Mouse (Mus musculus) heart, embryonic 11.5 days (tissue): Measurements from ENCODE around the gene Olfr370. TPM values are rescaled to one million over a fixed set of nuclear protein-coding genes. Genes with fewer than 3 reads are reported as not detected.

Source experiments
- ATAC-seq: fragments of 200-750 bp; cut with Nextera tagmentation; replicated peaks from 2 replicates; pipeline ENCODE4 v1.8.0; 2017; ENCODE audit warnings: moderate library complexity; ENCODE audit not compliant: insufficient number of reproducible peaks, low FRiP score, low TSS enrichment
- H3K27ac ChIP-seq: fragments of 300-500 bp; sonication (generic); 2 replicates; pipeline ENCODE4 v1.5.1; 2014; ENCODE audit warnings: mild to moderate bottlenecking, low read depth, low read length
- H3K27me3 ChIP-seq: fragments of 300-500 bp; sonication (generic); 2 replicates; pipeline ENCODE4 v1.6.1; 2014; ENCODE audit warnings: mild to moderate bottlenecking, low read length, mixed read lengths; ENCODE audit not compliant: control insufficient read depth, insufficient read depth
- H3K36me3 ChIP-seq: fragments of 300-500 bp; sonication (generic); 2 replicates; pipeline ENCODE4 v1.6.1; 2014; ENCODE audit warnings: mild to moderate bottlenecking, low read length, moderate library complexity, mixed read lengths; ENCODE audit not compliant: control insufficient read depth, insufficient read depth
- H3K4me1 ChIP-seq: fragments of 300-500 bp; sonication (generic); 2 replicates; pipeline ENCODE4 v1.6.1; 2014; ENCODE audit warnings: low read length; ENCODE audit not compliant: control insufficient read depth, insufficient read depth
- H3K4me2 ChIP-seq: fragments of 300-500 bp; sonication (generic); 2 replicates; pipeline ENCODE4 v1.6.1; 2014; ENCODE audit warnings: mild to moderate bottlenecking, moderate library complexity
- H3K4me3 ChIP-seq: fragments of 300-500 bp; sonication (generic); 2 replicates; pipeline ENCODE4 v1.5.1; 2014; ENCODE audit warnings: low read depth, low read length
- H3K9ac ChIP-seq: fragments of 300-500 bp; sonication (generic); 2 replicates; pipeline ENCODE4 v1.6.1; 2014; ENCODE audit warnings: mild to moderate bottlenecking, low read depth, low read length, moderate library complexity
- H3K9me3 ChIP-seq: fragments of 300-500 bp; sonication (generic); replicated peaks from 2 replicates; pipeline ENCODE4 v1.6.1; 2016; ENCODE audit warnings: low read length; ENCODE audit not compliant: control insufficient read depth
- WGBS: fragments of 180-500 bp; shearing (Covaris S2); extraction: QIAGEN DNeasy Blood & Tissue Kit; methylation state at CpG from one replicate; pipeline ENCODE4 v1.1.7; 2014; ENCODE audit not compliant: insufficient replicate concordance; 5-methylcytosine and 5-hydroxymethylcytosine counted together
- polyA plus RNA-seq: library from polyadenylated mRNA; unstranded; fragments of >200 nt; fragmentation: Nextera tagmentation; extraction: Ambion mirVana; gene quantifications from 2 replicates; pipeline ENCODE4 v1.2.1, GENCODE M21; 2014

Olfr370 gene
- polyA plus RNA-seq, 1 experiment from 2014 or later = not detected

- no peaks in the 10 kb centered on the region for H3K9me3 ChIP-seq
- no peak overlapping the region for H3K4me3 ChIP-seq
- H3K9ac ChIP-seq = peak overlapping the region; percentile 59
- no peaks in the 10 kb centered on the region for H3K27me3 ChIP-seq
- H3K36me3 ChIP-seq = no peaks in the 10 kb centered on the region; the same call in 1 of the 2 replicates
- no peak for ATAC-seq
- WGBS = 51% methylated on average over 17 of the region's 17 CpGs
- H3K4me2 ChIP-seq = peak overlapping the region; percentile 25; the same call in 1 of the 2 replicates
- peaks cover 62% of the 10 kb centered on the region for H3K4me1 ChIP-seq
- peak overlapping the region; percentile 91 for H3K27ac ChIP-seq
Observed at GRCm38 (mm10) chr8:83578131-83579055, 42.8 kb downstream of the Olfr370 start.

DNA sequence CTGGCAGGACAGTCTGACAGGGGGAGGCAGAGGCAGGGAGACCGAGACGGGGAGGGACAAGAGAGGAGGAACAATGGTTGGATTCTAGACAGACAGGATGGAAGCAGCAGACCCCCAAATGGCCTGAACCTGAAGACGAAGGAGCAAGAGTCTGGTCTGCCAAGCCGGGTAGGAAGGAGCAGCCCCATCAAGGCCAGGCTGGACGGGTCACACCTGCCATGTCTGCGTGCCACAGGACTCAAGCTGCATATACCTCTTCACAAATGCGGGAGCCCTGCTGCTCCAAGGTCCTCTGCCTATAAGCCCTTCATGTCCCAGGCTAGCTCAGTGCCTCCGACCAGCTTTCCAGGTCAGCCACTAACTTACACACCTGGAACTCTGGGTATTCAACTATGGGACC is 44.1 kb downstream of the Olfr370 start:
- Histone ChIP-seq H3K4me1 (peaks cover 49% of the 10 kb centered on the region), H3K36me3 (no peaks in the 10 kb centered on the region; the same call in 1 of the 2 replicates), H3K27ac (peak overlapping the region; percentile 91), H3K4me2 (no peak overlapping the region), H3K9ac (no peak overlapping the region), H3K4me3 (no peak overlapping the region), H3K9me3 (no peaks in the 10 kb centered on the region), H3K27me3 (no peaks in the 10 kb centered on the region)
- 85% methylated on average over 8 of the region's 8 CpGs for WGBS
- no peak for ATAC-seq

DNA sequence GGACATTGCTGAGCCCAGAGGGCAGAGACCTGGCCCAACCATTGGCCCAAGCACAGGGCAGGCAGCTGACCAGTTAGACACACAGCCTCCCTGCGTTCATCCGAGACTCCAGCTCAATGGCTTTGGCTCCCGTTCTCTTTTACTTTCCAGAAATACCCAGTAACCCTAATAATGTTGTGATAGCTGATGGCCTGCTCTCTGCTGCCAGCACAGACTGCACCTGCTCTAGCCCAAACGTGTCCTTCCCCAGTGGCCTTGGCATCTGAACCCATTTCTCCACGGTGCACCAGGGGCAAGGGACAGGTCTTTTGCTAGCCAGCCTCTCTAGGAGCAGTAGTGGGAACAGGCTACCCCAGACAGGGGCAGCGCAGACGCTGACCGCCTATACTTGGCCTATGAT is 45.2 kb downstream of the Olfr370 start:
- 86% methylated on average over 8 of the region's 8 CpGs for WGBS
- ATAC-seq = no peak
- peak overlapping the region; percentile 46; the same call in 1 of the 2 replicates for H3K27ac ChIP-seq
- no peaks in the 10 kb centered on the region for H3K36me3 ChIP-seq
- H3K9me3 ChIP-seq = no peaks in the 10 kb centered on the region
- no peaks in the 10 kb centered on the region for H3K27me3 ChIP-seq
- H3K4me1 ChIP-seq = peaks cover 38% of the 10 kb centered on the region
- H3K4me2 ChIP-seq = no peak overlapping the region
- H3K9ac ChIP-seq = no peak overlapping the region; the same call in 1 of the 2 replicates
- H3K4me3 ChIP-seq = no peak overlapping the region

- Histone ChIP-seq H3K4me3 (no peak overlapping the region), H3K27me3 (no peaks in the 10 kb centered on the region), H3K9me3 (no peaks in the 10 kb centered on the region), H3K4me2 (no peak overlapping the region), H3K36me3 (no peaks in the 10 kb centered on the region), H3K9ac (no peak overlapping the region), H3K4me1 (peaks cover 24% of the 10 kb centered on the region), H3K27ac (no peak overlapping the region)
- 88% methylated on average over 8 of the region's 8 CpGs for WGBS
- ATAC-seq = no peak
Observed at GRCm38 (mm10) chr8:83582226-83582625, 46.6 kb downstream of the Olfr370 start.

DNA sequence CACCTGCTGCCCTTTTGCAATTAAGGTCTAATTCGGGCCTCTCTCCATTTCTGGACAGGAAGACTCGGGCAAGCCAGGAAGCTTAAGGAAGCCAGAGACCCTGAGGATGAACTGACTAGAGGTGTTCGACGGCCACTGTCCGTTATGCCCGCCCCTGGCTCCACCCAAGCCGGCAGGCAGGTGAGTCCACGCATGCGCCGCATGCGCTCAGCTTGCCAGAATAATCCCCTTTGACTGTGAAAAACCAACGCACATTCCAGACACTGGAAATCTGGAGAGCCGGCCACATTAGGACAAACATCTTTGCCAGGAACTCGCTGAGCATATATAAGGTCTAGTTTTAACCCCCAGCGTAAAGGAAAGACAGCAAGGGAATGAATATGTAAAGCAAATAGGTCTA is 47.7 kb downstream of the Olfr370 start:
- no peak overlapping the region for H3K4me2 ChIP-seq
- H3K36me3 ChIP-seq = no peaks in the 10 kb centered on the region
- H3K27ac ChIP-seq = no peak overlapping the region
- H3K4me3 ChIP-seq = no peak overlapping the region
- no peak for ATAC-seq
- 91% methylated on average over 15 of the region's 15 CpGs for WGBS
- no peaks in the 10 kb centered on the region for H3K9me3 ChIP-seq
- H3K27me3 ChIP-seq = no peaks in the 10 kb centered on the region
- peaks cover 25% of the 10 kb centered on the region for H3K4me1 ChIP-seq
- H3K9ac ChIP-seq = no peak overlapping the region

GRCm38 (mm10) chr8:83584771-83585170 is 49.2 kb downstream of the Olfr370 start:
- H3K9me3 ChIP-seq = no peaks in the 10 kb centered on the region
- ATAC-seq = no peak
- 91% methylated on average over 1 of the region's 1 CpGs for WGBS
- H3K4me1 ChIP-seq = peaks cover 12% of the 10 kb centered on the region
- H3K9ac ChIP-seq = no peak overlapping the region
- H3K4me3 ChIP-seq = no peak overlapping the region
- no peaks in the 10 kb centered on the region for H3K36me3 ChIP-seq
- H3K27me3 ChIP-seq = no peaks in the 10 kb centered on the region
- H3K4me2 ChIP-seq = no peak overlapping the region
- H3K27ac ChIP-seq = no peak overlapping the region

DNA sequence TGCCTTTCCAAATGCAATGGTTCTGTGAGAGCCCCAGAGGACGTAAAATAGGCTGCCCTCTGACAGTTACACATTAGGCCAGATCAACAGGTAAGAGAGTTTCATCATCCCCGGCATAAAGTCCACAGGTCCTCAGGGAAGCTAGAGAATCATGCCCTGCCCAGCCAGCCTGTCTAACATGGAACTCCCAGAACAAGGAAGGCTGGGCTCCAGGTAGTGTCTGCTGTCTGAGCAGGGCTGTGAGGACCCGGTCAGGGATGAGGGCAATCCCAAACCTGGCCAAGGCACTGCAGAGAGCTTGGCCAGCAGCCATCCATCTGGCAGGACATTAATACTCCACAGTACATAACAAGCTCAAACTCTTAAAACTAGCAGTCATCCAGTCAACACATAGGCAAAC is 49.8 kb downstream of the Olfr370 start:
- Histone ChIP-seq H3K27ac (no peak overlapping the region), H3K4me1 (peaks cover 11% of the 10 kb centered on the region), H3K4me2 (no peak overlapping the region), H3K36me3 (no peaks in the 10 kb centered on the region), H3K4me3 (no peak overlapping the region), H3K9me3 (no peaks in the 10 kb centered on the region), H3K27me3 (no peaks in the 10 kb centered on the region), H3K9ac (no peak overlapping the region)
- ATAC-seq = no peak
- 80% methylated on average over 3 of the region's 3 CpGs for WGBS

GRCm38 (mm10) chr8:83587644-83588043 is 52.1 kb downstream of the Olfr370 start:
- Histone ChIP-seq H3K27ac (no peak overlapping the region), H3K36me3 (no peaks in the 10 kb centered on the region), H3K4me2 (no peak overlapping the region), H3K27me3 (no peaks in the 10 kb centered on the region), H3K9ac (0 out of 2 replicates have a peak overlapping the region, but pooled peaks have one; percentile 8), H3K9me3 (no peaks in the 10 kb centered on the region), H3K4me1 (peaks cover 15% of the 10 kb centered on the region), H3K4me3 (no peak overlapping the region)
- ATAC-seq = no peak
- 73% methylated on average over 6 of the region's 6 CpGs for WGBS
